Mouse (Mus musculus) G1E (cell line): ENCODE measurements at regions not wholly inside any gene's neighbourhood (a gene's known extent, or its start where the extent isn't known, plus 50 kb on each side); places are given as distances from the start of the nearest gene placed in this dataset.
"Not testable (repeated sequence)": the region's sequence is repeated elsewhere in the genome, so short reads cannot be mapped to it uniquely, and the experiment has no call there.

Experiments used
- ATAC-seq: 2 replicates; pipeline ENCODE4 v1.8.0; 2016; ENCODE audit warnings: mild to moderate bottlenecking; ENCODE audit not compliant: insufficient number of reproducible peaks, poor library complexity, low FRiP score, severe bottlenecking; ENCODE audit errors: extremely low read depth
- DNase-seq: peaks from one replicate; pipeline ENCODE4 v3.0.0; 2012; ENCODE audit warnings: low spot score
- H3K27me3 ChIP-seq: 2 replicates; pipeline ENCODE4 v1.6.1; 2012; ENCODE audit warnings: mild to moderate bottlenecking, low read length, inconsistent platforms; ENCODE audit not compliant: insufficient read depth
- H3K36me3 ChIP-seq: replicated peaks from 2 replicates; pipeline ENCODE3; 2012; ENCODE audit warnings: mild to moderate bottlenecking, inconsistent platforms
- H3K4me1 ChIP-seq: 2 replicates; pipeline ENCODE4 v1.6.1; 2012; ENCODE audit warnings: low read depth, low read length, inconsistent platforms, mixed read lengths; ENCODE audit not compliant: insufficient read depth
- H3K4me3 ChIP-seq: 2 replicates; pipeline ENCODE4 v1.5.1; 2012; ENCODE audit warnings: low read depth, mild to moderate bottlenecking, inconsistent platforms, low read length, moderate library complexity, mixed read lengths
- H3K9me3 ChIP-seq: replicated peaks from 2 replicates; pipeline ENCODE4 v1.6.1; 2012; ENCODE audit warnings: inconsistent platforms
- CTCF ChIP-seq: IDR thresholded peaks from 2 replicates; pipeline ENCODE4 v1.5.1; 2012; ENCODE audit warnings: low read depth, low read length, inconsistent platforms, mixed read lengths
- GATA1 ChIP-seq: IDR thresholded peaks from 2 replicates; pipeline ENCODE4 v1.6.1; 2012; ENCODE audit warnings: borderline replicate concordance, low read length, inconsistent platforms, mixed read lengths
- GATA2 ChIP-seq: IDR thresholded peaks from 2 replicates; pipeline ENCODE4 v1.6.1; 2012; ENCODE audit warnings: low read depth, low read length, inconsistent platforms, borderline replicate concordance
- POLR2AphosphoS5 ChIP-seq: IDR thresholded peaks from 2 replicates; pipeline ENCODE4 v1.6.1; 2012; ENCODE audit warnings: low read depth, low read length, inconsistent platforms; ENCODE audit not compliant: insufficient replicate concordance
- TAL1 ChIP-seq: conservative IDR thresholded peaks from 2 replicates; pipeline ENCODE4 v1.6.1; 2012; ENCODE audit warnings: low read depth, low read length, inconsistent platforms, mixed read lengths

DNA sequence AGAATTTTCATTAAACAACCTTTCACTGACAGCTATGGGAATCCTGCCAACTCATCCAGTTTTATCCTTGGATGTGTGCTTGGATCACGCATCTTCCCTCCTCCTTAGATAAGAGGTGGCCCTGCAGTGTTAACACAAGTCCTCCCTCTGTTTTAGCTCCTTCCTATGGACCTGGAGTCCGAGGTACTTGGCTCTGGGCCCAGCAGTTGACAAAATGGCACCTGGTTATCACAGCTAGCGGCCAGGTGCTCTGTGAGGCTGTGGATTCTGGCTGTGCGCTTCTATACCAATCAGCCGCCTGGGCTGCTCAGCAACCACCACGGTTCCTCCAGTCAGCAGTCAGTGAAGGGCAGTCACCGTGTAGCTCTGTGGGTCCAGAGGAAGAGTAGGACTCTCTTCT lies 157.4 kb downstream of the Prdm2 start:
- DNase-seq (no peak), ATAC-seq (no peak)
- no peak overlapping the region for H3K4me3 ChIP-seq
- TF ChIP-seq TAL1 (no peak), POLR2AphosphoS5 (no peak), GATA1 (no peak), CTCF (no peak), GATA2 (no peak)
- H3K9me3 ChIP-seq = peaks cover 62% of the 10 kb centered on the region
- no peaks in the 10 kb centered on the region for H3K4me1 ChIP-seq
- H3K27me3 ChIP-seq = no peaks in the 10 kb centered on the region
- H3K36me3 ChIP-seq = no peaks in the 10 kb centered on the region

DNA sequence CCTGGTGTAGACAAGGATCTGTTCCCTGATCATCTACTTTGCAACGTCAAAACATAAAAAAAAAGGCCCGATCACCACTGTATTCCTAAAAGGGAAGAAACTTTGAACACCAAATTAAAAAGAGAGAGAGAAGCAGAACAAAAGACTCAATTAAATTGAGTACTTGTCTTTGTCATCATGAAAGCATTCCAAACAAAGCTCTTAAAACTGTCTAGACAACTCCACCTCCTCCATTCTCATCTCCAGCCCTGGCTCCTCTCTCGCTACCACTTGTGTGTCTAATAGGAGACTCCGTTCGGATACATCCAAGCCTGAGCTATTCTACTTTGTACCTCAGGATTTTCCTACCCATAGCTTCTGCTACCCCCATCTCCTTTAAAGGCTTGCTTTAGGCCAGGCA lies 159.8 kb downstream of the Prdm2 start:
- TF ChIP-seq POLR2AphosphoS5 = no peak
- TF ChIP-seq GATA1 = no peak
- no peak for TF ChIP-seq TAL1
- TF ChIP-seq CTCF = no peak
- TF ChIP-seq GATA2 = no peak
- Histone ChIP-seq H3K4me1 (no peaks in the 10 kb centered on the region), H3K9me3 (peaks cover 62% of the 10 kb centered on the region), H3K27me3 (no peaks in the 10 kb centered on the region), H3K36me3 (no peaks in the 10 kb centered on the region), H3K4me3 (no peak overlapping the region)
- DNase-seq (no peak), ATAC-seq (no peak)

- H3K4me1 ChIP-seq = no peaks in the 10 kb centered on the region
- ATAC-seq (no peak), DNase-seq (no peak)
- H3K9me3 ChIP-seq = peaks cover 55% of the 10 kb centered on the region
- no peaks in the 10 kb centered on the region for H3K36me3 ChIP-seq
- H3K4me3 ChIP-seq = no peak overlapping the region
- no peak for TF ChIP-seq GATA1
- TF ChIP-seq GATA2 = no peak
- no peak for TF ChIP-seq TAL1
- TF ChIP-seq POLR2AphosphoS5 = no peak
- no peaks in the 10 kb centered on the region for H3K27me3 ChIP-seq
Measured at GRCm38 (mm10) chr4:143051205-143051604, 161.6 kb downstream of the Prdm2 start.

DNA sequence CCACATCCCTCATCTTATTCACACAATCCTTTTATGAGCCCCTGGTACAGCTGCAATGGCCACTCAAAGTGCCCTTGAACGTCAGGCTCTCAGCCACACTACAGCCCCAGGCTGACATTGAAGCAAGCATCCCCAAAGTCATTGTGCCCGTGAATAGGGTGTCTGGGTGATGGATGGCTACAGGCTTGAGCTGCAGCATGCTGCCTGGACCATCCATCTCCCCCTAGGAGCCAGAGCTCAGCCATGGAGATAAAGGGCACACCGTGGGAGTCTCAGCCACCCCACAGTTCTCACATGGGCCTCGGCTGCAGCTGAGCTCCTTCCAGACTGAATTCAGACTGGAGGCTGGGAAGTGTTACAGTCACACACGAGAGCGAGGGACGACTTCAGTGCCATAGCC lies 167.6 kb downstream of the Prdm2 start:
- Histone ChIP-seq H3K36me3 (no peaks in the 10 kb centered on the region), H3K27me3 (no peaks in the 10 kb centered on the region), H3K4me1 (no peaks in the 10 kb centered on the region), H3K4me3 (no peak overlapping the region), H3K9me3 (peaks cover 33% of the 10 kb centered on the region)
- DNase-seq (no peak), ATAC-seq (no peak)
- TF ChIP-seq TAL1 = no peak
- TF ChIP-seq CTCF = no peak

GRCm38 (mm10) chr4:143042806-143043205 lies 170.0 kb downstream of the Prdm2 start:
- no peaks in the 10 kb centered on the region for H3K27me3 ChIP-seq
- DNase-seq = no peak
- no peaks in the 10 kb centered on the region for H3K36me3 ChIP-seq
- H3K4me3 ChIP-seq = no peak overlapping the region
- peaks cover 34% of the 10 kb centered on the region for H3K9me3 ChIP-seq
- ATAC-seq = no peak
- TF ChIP-seq GATA2 (no peak), GATA1 (no peak), POLR2AphosphoS5 (no peak), CTCF (no peak), TAL1 (no peak)
- no peaks in the 10 kb centered on the region for H3K4me1 ChIP-seq

DNA sequence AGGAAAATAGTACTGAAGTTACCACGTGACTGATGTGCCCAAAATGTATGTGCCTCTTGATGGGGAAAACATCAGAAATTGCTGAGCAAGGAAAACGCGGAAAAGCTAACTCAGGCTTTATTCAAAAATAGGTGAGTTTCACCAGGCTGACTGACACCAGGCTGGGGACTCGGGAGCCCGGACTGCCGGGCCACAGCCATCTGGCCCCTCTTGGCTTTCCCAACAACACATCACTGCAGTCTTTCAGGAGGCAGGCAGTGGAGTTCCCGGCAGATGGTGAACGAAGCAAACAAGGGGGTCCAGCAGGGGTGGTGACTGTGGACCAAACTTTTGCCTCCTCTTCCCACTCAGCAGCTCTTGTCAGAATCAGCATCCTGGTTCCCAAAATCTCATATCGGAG lies 174.2 kb downstream of the Prdm2 start:
- ATAC-seq (no peak), DNase-seq (no peak)
- Histone ChIP-seq H3K4me1 (no peaks in the 10 kb centered on the region), H3K36me3 (no peaks in the 10 kb centered on the region), H3K27me3 (no peaks in the 10 kb centered on the region), H3K4me3 (no peak overlapping the region), H3K9me3 (peaks cover 50% of the 10 kb centered on the region)
- no peak for TF ChIP-seq CTCF
- no peak for TF ChIP-seq GATA2
- no peak for TF ChIP-seq POLR2AphosphoS5
- TF ChIP-seq GATA1 = no peak
- no peak for TF ChIP-seq TAL1

GRCm38 (mm10) chr4:143036704-143037103 lies 176.1 kb downstream of the Prdm2 start:
- Histone ChIP-seq H3K27me3 (no peaks in the 10 kb centered on the region), H3K36me3 (no peaks in the 10 kb centered on the region)
- no peak for ATAC-seq

DNA sequence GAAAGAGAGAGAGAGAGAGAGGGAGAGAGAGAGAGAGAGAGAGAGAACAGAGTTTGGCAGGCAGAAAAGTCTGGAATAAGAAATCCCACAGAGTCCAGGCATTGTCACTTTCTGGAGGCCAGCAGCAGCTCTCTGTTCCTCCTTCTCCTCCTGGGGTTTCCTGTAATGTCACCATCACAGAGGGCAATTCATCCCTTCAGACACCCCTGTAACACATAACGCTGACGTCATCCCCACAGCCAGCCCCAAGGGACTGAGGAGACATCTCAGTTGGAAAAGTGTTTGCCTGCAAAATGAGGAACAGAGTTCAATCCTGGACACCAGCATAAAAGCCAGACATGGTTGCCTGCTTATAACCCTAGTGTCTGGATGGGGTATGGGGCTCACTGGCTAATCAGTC lies 177.7 kb downstream of the Prdm2 start:
- not testable (repeated sequence) for H3K4me1 ChIP-seq, DNase-seq, ATAC-seq, H3K27me3 ChIP-seq, H3K36me3 ChIP-seq, H3K4me3 ChIP-seq
- H3K9me3 ChIP-seq = peaks cover 66% of the 10 kb centered on the region

More at GRCm38 (mm10) chr4:143036704-143037103, 176.1 kb downstream of the Prdm2 start:
- peaks cover 57% of the 10 kb centered on the region for H3K9me3 ChIP-seq
- no peak for TF ChIP-seq POLR2AphosphoS5
- no peak for TF ChIP-seq CTCF
- no peak for TF ChIP-seq GATA1
- no peak for TF ChIP-seq GATA2
- TF ChIP-seq TAL1 = no peak
- H3K4me1 ChIP-seq = no peaks in the 10 kb centered on the region
- DNase-seq = no peak
- H3K4me3 ChIP-seq = no peak overlapping the region

DNA sequence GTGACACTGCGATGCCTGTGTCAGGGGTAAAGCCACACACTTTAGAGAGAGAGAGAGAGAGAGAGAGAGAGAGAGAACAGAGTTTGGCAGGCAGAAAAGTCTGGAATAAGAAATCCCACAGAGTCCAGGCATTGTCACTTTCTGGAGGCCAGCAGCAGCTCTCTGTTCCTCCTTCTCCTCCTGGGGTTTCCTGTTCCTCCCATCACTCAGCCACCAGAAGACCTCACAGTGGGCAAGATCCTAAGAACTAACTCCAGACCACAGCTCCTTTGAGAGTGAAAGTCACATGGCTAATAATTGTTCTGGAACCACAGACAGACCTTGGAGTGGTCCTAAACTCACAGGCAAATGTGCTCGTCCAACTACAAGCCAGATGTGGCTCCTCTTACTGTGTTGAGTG lies 178.5 kb downstream of the Prdm2 start:
- H3K9me3 ChIP-seq = peaks cover 71% of the 10 kb centered on the region
- not testable (repeated sequence) for H3K36me3 ChIP-seq, H3K27me3 ChIP-seq, DNase-seq, ATAC-seq, H3K4me3 ChIP-seq, H3K4me1 ChIP-seq

GRCm38 (mm10) chr4:143029813-143030212 lies 183.0 kb downstream of the Prdm2 start:
- H3K4me3 ChIP-seq, H3K27me3 ChIP-seq, H3K4me1 ChIP-seq, ATAC-seq, DNase-seq, H3K36me3 ChIP-seq: not testable (repeated sequence)
- peaks cover 60% of the 10 kb centered on the region for H3K9me3 ChIP-seq
